Mouse (Mus musculus): ENCODE results near the gene Cnpy3. TPM values are rescaled to one million over a fixed set of nuclear protein-coding genes. Genes with fewer than 3 reads are reported as not detected.
A peak's percentile ranks its signal among the peaks of the same experiment; 100 is the strongest.

Gene Cnpy3
- polyA plus RNA-seq, 1 experiment from 2014 or later: 58.7 TPM

- no peak for ATAC-seq (ENCODE audit: low FRiP score)
- no peak overlapping the region for H3K4me2 ChIP-seq (replicated peaks)
- H3K4me1 ChIP-seq: peaks cover 35% of the 10 kb centered on the region
These were observed 45.5 kb downstream of the Cnpy3 start for GRCm38 (mm10) chr17:46706375-46707089.

GRCm38 (mm10) chr17:46704887-46705835, 46.9 kb downstream of the Cnpy3 start, which contains the start of gene Ppp2r5d:
Gene Ppp2r5d (minus strand): TSS chr17:46705111.
- Histone ChIP-seq H3K27me3 (no peaks in the 10 kb centered on the region), H3K9me3 (replicated peaks) (no peaks in the 10 kb centered on the region), H3K36me3 (no peaks in the 10 kb centered on the region), H3K9ac (peak within 1 kb of the TSS; percentile 93), H3K4me1 (peaks cover 39% of the 10 kb centered on the region), H3K4me2 (replicated peaks) (peak within 1 kb of the TSS; percentile 79), H3K27ac (peak within 1 kb of the TSS; percentile 92), H3K4me3 (peak within 1 kb of the TSS; percentile 93)
- peak; percentile 95 for ATAC-seq (ENCODE audit: low FRiP score)
- WGBS: 2% methylated on average over 48 of the region's 48 CpGs

More at GRCm38 (mm10) chr17:46706375-46707089, 45.5 kb downstream of the Cnpy3 start:
- Histone ChIP-seq H3K9ac (no peak overlapping the region), H3K4me3 (no peak overlapping the region), H3K36me3 (no peaks in the 10 kb centered on the region), H3K9me3 (replicated peaks) (no peaks in the 10 kb centered on the region), H3K27ac (no peak overlapping the region), H3K27me3 (no peaks in the 10 kb centered on the region)
- WGBS: 94% methylated on average over 14 of the region's 14 CpGs

GRCm38 (mm10) chr17:46703971-46704886, 47.8 kb downstream of the Cnpy3 start:
- ATAC-seq (ENCODE audit: low FRiP score): peak; percentile 85
- no peaks in the 10 kb centered on the region for H3K9me3 ChIP-seq (replicated peaks)
- peaks cover 39% of the 10 kb centered on the region for H3K4me1 ChIP-seq
- 3% methylated on average over 40 of the region's 41 CpGs for WGBS
- H3K27me3 ChIP-seq: no peaks in the 10 kb centered on the region
- peak overlapping the region; percentile 93 for H3K4me3 ChIP-seq
- H3K9ac ChIP-seq: peak overlapping the region; percentile 93
- H3K36me3 ChIP-seq: peaks cover 7% of the 10 kb centered on the region
- H3K27ac ChIP-seq: peak overlapping the region; percentile 91
- peak overlapping the region; percentile 79 for H3K4me2 ChIP-seq (replicated peaks)

GRCm38 (mm10) chr17:46702506-46702905, 49.5 kb downstream of the Cnpy3 start:
- peak overlapping the region; percentile 93 for H3K9ac ChIP-seq
- no peak for ATAC-seq (ENCODE audit: low FRiP score)
- peaks cover 39% of the 10 kb centered on the region for H3K4me1 ChIP-seq
- H3K27me3 ChIP-seq: no peaks in the 10 kb centered on the region
- WGBS: 91% methylated on average over 5 of the region's 5 CpGs
- H3K27ac ChIP-seq: no peak overlapping the region
- no peaks in the 10 kb centered on the region for H3K9me3 ChIP-seq (replicated peaks)
- 0 out of 2 replicates have a peak overlapping the region, but pooled peaks have one; percentile 93 for H3K4me3 ChIP-seq
- H3K36me3 ChIP-seq: peaks cover 22% of the 10 kb centered on the region
- peak overlapping the region; percentile 79; the same call in 1 of the 2 replicates for H3K4me2 ChIP-seq (replicated peaks)

GRCm38 (mm10) chr17:46702100-46702499, 49.9 kb downstream of the Cnpy3 start:
- Histone ChIP-seq H3K4me3 (no peak overlapping the region), H3K9ac (peak overlapping the region; percentile 41; the same call in 1 of the 2 replicates), H3K4me1 (peaks cover 39% of the 10 kb centered on the region), H3K27me3 (no peaks in the 10 kb centered on the region), H3K4me2 (replicated peaks) (no peak overlapping the region), H3K9me3 (replicated peaks) (no peaks in the 10 kb centered on the region), H3K36me3 (peaks cover 22% of the 10 kb centered on the region), H3K27ac (no peak overlapping the region)
- WGBS: 88% methylated on average over 12 of the region's 12 CpGs
- no peak for ATAC-seq (ENCODE audit: low FRiP score)

GRCm38 (mm10) chr17:46701489-46701888, 50.5 kb downstream of the Cnpy3 start:
- ATAC-seq (ENCODE audit: low FRiP score): no peak

GRCm38 (mm10) chr17:46699912-46700311, 52.1 kb downstream of the Cnpy3 start:
- peaks cover 30% of the 10 kb centered on the region for H3K4me1 ChIP-seq
- H3K9me3 ChIP-seq (replicated peaks): no peaks in the 10 kb centered on the region
- H3K4me3 ChIP-seq: no peak overlapping the region
- WGBS: 92% methylated on average over 3 of the region's 3 CpGs
- H3K27me3 ChIP-seq: no peaks in the 10 kb centered on the region
- H3K9ac ChIP-seq: no peak overlapping the region
- no peak for ATAC-seq (ENCODE audit: low FRiP score)
- H3K27ac ChIP-seq: no peak overlapping the region
- peaks cover 26% of the 10 kb centered on the region for H3K36me3 ChIP-seq
- no peak overlapping the region for H3K4me2 ChIP-seq (replicated peaks)

More at GRCm38 (mm10) chr17:46701489-46701888, 50.5 kb downstream of the Cnpy3 start:
- no peak overlapping the region for H3K4me3 ChIP-seq
- peaks cover 36% of the 10 kb centered on the region for H3K4me1 ChIP-seq
- no peaks in the 10 kb centered on the region for H3K27me3 ChIP-seq
- peaks cover 22% of the 10 kb centered on the region for H3K36me3 ChIP-seq
- no peaks in the 10 kb centered on the region for H3K9me3 ChIP-seq (replicated peaks)
- H3K4me2 ChIP-seq (replicated peaks): no peak overlapping the region
- no peak overlapping the region; the same call in 1 of the 2 replicates for H3K9ac ChIP-seq
- H3K27ac ChIP-seq: no peak overlapping the region
- WGBS: 81% methylated on average over 12 of the region's 12 CpGs

GRCm38 (mm10) chr17:46699245-46699644, 52.8 kb downstream of the Cnpy3 start:
- H3K27ac ChIP-seq: no peak overlapping the region
- no peak for ATAC-seq (ENCODE audit: low FRiP score)
- H3K9me3 ChIP-seq (replicated peaks): no peaks in the 10 kb centered on the region
- H3K4me3 ChIP-seq: no peak overlapping the region
- no peak overlapping the region for H3K9ac ChIP-seq
- H3K27me3 ChIP-seq: no peaks in the 10 kb centered on the region
- H3K4me2 ChIP-seq (replicated peaks): no peak overlapping the region
- WGBS: 89% methylated on average over 5 of the region's 5 CpGs
- H3K36me3 ChIP-seq: peaks cover 26% of the 10 kb centered on the region
- peaks cover 29% of the 10 kb centered on the region for H3K4me1 ChIP-seq

GRCm38 (mm10) chr17:46698515-46698914, 53.5 kb downstream of the Cnpy3 start:
- Histone ChIP-seq H3K4me3 (no peak overlapping the region), H3K9ac (no peak overlapping the region), H3K4me1 (peaks cover 22% of the 10 kb centered on the region), H3K27ac (no peak overlapping the region), H3K36me3 (peaks cover 28% of the 10 kb centered on the region), H3K27me3 (no peaks in the 10 kb centered on the region), H3K9me3 (replicated peaks) (no peaks in the 10 kb centered on the region), H3K4me2 (replicated peaks) (no peak overlapping the region)
- no peak for ATAC-seq (ENCODE audit: low FRiP score)
- WGBS: 88% methylated on average over 6 of the region's 6 CpGs

- Histone ChIP-seq H3K4me3 (no peak overlapping the region), H3K4me2 (replicated peaks) (no peak overlapping the region), H3K27ac (no peak overlapping the region), H3K27me3 (no peaks in the 10 kb centered on the region), H3K36me3 (peaks cover 31% of the 10 kb centered on the region), H3K4me1 (no peaks in the 10 kb centered on the region), H3K9ac (no peak overlapping the region), H3K9me3 (replicated peaks) (no peaks in the 10 kb centered on the region)
- ATAC-seq (ENCODE audit: low FRiP score): no peak
- WGBS: 90% methylated on average over 1 of the region's 1 CpGs
These were observed 57.4 kb downstream of the Cnpy3 start for GRCm38 (mm10) chr17:46694517-46695063.

GRCm38 (mm10) chr17:46691390-46691789, 60.6 kb downstream of the Cnpy3 start:
- H3K27me3 ChIP-seq: no peaks in the 10 kb centered on the region
- no peak for ATAC-seq (ENCODE audit: low FRiP score)
- no peak overlapping the region for H3K9ac ChIP-seq
- 88% methylated on average over 2 of the region's 2 CpGs for WGBS
- no peaks in the 10 kb centered on the region for H3K9me3 ChIP-seq (replicated peaks)
- H3K4me3 ChIP-seq: no peak overlapping the region
- H3K4me1 ChIP-seq: no peaks in the 10 kb centered on the region
- H3K27ac ChIP-seq: no peak overlapping the region
- peaks cover 27% of the 10 kb centered on the region for H3K36me3 ChIP-seq
- no peak overlapping the region for H3K4me2 ChIP-seq (replicated peaks)

Measured in hindbrain, embryonic 12.5 days (tissue).